Mouse (Mus musculus) lung, embryonic 16.5 days (tissue): Measurements from ENCODE around the gene Gm17018. TPM values are rescaled to one million over a fixed set of nuclear protein-coding genes. Genes with fewer than 3 reads are reported as not detected.

ENCODE experiments used
- ATAC-seq: fragments of 200-750 bp; cut with Nextera tagmentation; 2 replicates; pipeline ENCODE4 v1.8.0; 2017; ENCODE audit warnings: low read depth, mild to moderate bottlenecking, moderate library complexity
- H3K27ac ChIP-seq: fragments of 300-500 bp; sonication (generic); 2 replicates; pipeline ENCODE4 v1.5.1; 2014; ENCODE audit warnings: mild to moderate bottlenecking, control low read depth, low read length
- H3K27me3 ChIP-seq: fragments of 300-500 bp; sonication (generic); 2 replicates; pipeline ENCODE4 v1.6.1; 2014; ENCODE audit warnings: low read depth, low read length, mixed read lengths; ENCODE audit not compliant: control insufficient read depth, insufficient read depth
- H3K36me3 ChIP-seq: fragments of 300-500 bp; sonication (generic); 2 replicates; pipeline ENCODE4 v1.6.1; 2014; ENCODE audit warnings: low read length; ENCODE audit not compliant: control insufficient read depth, insufficient read depth
- H3K4me1 ChIP-seq: fragments of 300-500 bp; sonication (generic); replicated peaks from 2 replicates; pipeline ENCODE4 v1.6.1; 2014; ENCODE audit warnings: low read length, mixed read lengths; ENCODE audit not compliant: control insufficient read depth, insufficient read depth
- H3K4me2 ChIP-seq: fragments of 300-500 bp; sonication (generic); 2 replicates; pipeline ENCODE4 v1.6.1; 2014; ENCODE audit warnings: low read depth, low read length, control low read depth
- H3K4me3 ChIP-seq: fragments of 300-500 bp; sonication (generic); 2 replicates; pipeline ENCODE4 v1.5.1; 2014; ENCODE audit warnings: mild to moderate bottlenecking, low read length, control low read depth
- H3K9ac ChIP-seq: fragments of 300-500 bp; sonication (generic); 2 replicates; pipeline ENCODE4 v1.6.1; 2014; ENCODE audit warnings: low read length, control low read depth
- H3K9me3 ChIP-seq: fragments of 300-500 bp; sonication (generic); 2 replicates; pipeline ENCODE4 v1.6.1; 2016; ENCODE audit warnings: low read length; ENCODE audit not compliant: control insufficient read depth
- WGBS: fragments of 180-500 bp; shearing (Covaris S2); extraction: QIAGEN DNeasy Blood & Tissue Kit; methylation state at CpG from one replicate; pipeline ENCODE4 v1.1.7; 2014; 5-methylcytosine and 5-hydroxymethylcytosine counted together
- polyA plus RNA-seq: library from polyadenylated mRNA; unstranded; fragments of >200 nt; fragmentation: Nextera tagmentation; extraction: Ambion mirVana; gene quantifications from 2 replicates; pipeline ENCODE4 v1.2.1, GENCODE M21; 2015

Gm17018 gene
- 55.0 and 60.5 TPM in 2 replicates for polyA plus RNA-seq

- Histone ChIP-seq H3K27ac (peak within 1 kb of the TSS; percentile 60), H3K9me3 (no peaks in the 10 kb centered on the region), H3K4me1 (peaks cover 9% of the 10 kb centered on the region), H3K9ac (peak within 1 kb of the TSS; percentile 94), H3K4me3 (peak within 1 kb of the TSS; percentile 85), H3K36me3 (peaks cover 2% of the 10 kb centered on the region; the same call in 1 of the 2 replicates), H3K27me3 (no peaks in the 10 kb centered on the region), H3K4me2 (peak within 1 kb of the TSS; percentile 97)
- WGBS: under 1% methylated on average over 35 of the region's 35 CpGs
- peak; percentile 89 for ATAC-seq
These were observed at the start of gene Gm17018, which contains the start of gene Poll for GRCm38 (mm10) chr19:45560153-45560890. Gene Gm17018, plus strand, starts transcription at chr19:45560615. Gene Poll, minus strand, starts transcription at chr19:45560531.

GRCm38 (mm10) chr19:45510680-45511079 is 49.7 kb upstream of the Gm17018 start:
- Histone ChIP-seq H3K9ac (no peak overlapping the region), H3K4me3 (no peak overlapping the region), H3K4me1 (no peaks in the 10 kb centered on the region), H3K27ac (no peak overlapping the region), H3K9me3 (no peaks in the 10 kb centered on the region), H3K36me3 (no peaks in the 10 kb centered on the region), H3K4me2 (no peak overlapping the region), H3K27me3 (no peaks in the 10 kb centered on the region)
- ATAC-seq: no peak
- WGBS: 77% methylated on average over 3 of the region's 3 CpGs

GRCm38 (mm10) chr19:45511406-45511805 is 49.0 kb upstream of the Gm17018 start:
- H3K4me3 ChIP-seq: no peak overlapping the region
- H3K4me2 ChIP-seq: no peak overlapping the region
- no peak overlapping the region for H3K9ac ChIP-seq
- no peaks in the 10 kb centered on the region for H3K4me1 ChIP-seq
- no peak overlapping the region for H3K27ac ChIP-seq
- no peaks in the 10 kb centered on the region for H3K9me3 ChIP-seq
- ATAC-seq: no peak
- 81% methylated on average over 4 of the region's 4 CpGs for WGBS
- H3K36me3 ChIP-seq: no peaks in the 10 kb centered on the region
- no peaks in the 10 kb centered on the region for H3K27me3 ChIP-seq

- H3K9me3 ChIP-seq: no peaks in the 10 kb centered on the region
- 82% methylated on average over 2 of the region's 2 CpGs for WGBS
- H3K9ac ChIP-seq: no peak overlapping the region
- ATAC-seq: no peak
- H3K27me3 ChIP-seq: no peaks in the 10 kb centered on the region
- H3K36me3 ChIP-seq: no peaks in the 10 kb centered on the region
- no peak overlapping the region for H3K4me2 ChIP-seq
- no peak overlapping the region for H3K27ac ChIP-seq
- no peak overlapping the region for H3K4me3 ChIP-seq
- no peaks in the 10 kb centered on the region for H3K4me1 ChIP-seq
These were observed 45.1 kb upstream of the Gm17018 start for GRCm38 (mm10) chr19:45515341-45515740.

- no peak overlapping the region for H3K4me2 ChIP-seq
- WGBS: 91% methylated on average over 12 of the region's 12 CpGs
- ATAC-seq: no peak
- H3K27me3 ChIP-seq: no peaks in the 10 kb centered on the region
- H3K9me3 ChIP-seq: no peaks in the 10 kb centered on the region
- H3K9ac ChIP-seq: no peak overlapping the region
- no peak overlapping the region for H3K27ac ChIP-seq
- H3K4me3 ChIP-seq: no peak overlapping the region
- no peaks in the 10 kb centered on the region for H3K4me1 ChIP-seq
- no peaks in the 10 kb centered on the region for H3K36me3 ChIP-seq
These were observed 44.2 kb upstream of the Gm17018 start for GRCm38 (mm10) chr19:45516264-45516663.

GRCm38 (mm10) chr19:45527382-45527781 is 33.0 kb upstream of the Gm17018 start:
- Histone ChIP-seq H3K27ac (no peak overlapping the region), H3K27me3 (no peaks in the 10 kb centered on the region), H3K9ac (no peak overlapping the region), H3K4me1 (peaks cover 5% of the 10 kb centered on the region), H3K9me3 (no peaks in the 10 kb centered on the region), H3K4me3 (no peak overlapping the region), H3K4me2 (no peak overlapping the region), H3K36me3 (peaks cover 11% of the 10 kb centered on the region; the same call in 1 of the 2 replicates)
- ATAC-seq: no peak
- 83% methylated on average over 7 of the region's 7 CpGs for WGBS

GRCm38 (mm10) chr19:45527931-45528534 is 32.4 kb upstream of the Gm17018 start:
- ATAC-seq: no peak
- Histone ChIP-seq H3K4me1 (peaks cover 5% of the 10 kb centered on the region), H3K4me2 (no peak overlapping the region), H3K27ac (no peak overlapping the region), H3K36me3 (peaks cover 11% of the 10 kb centered on the region; the same call in 1 of the 2 replicates), H3K9ac (no peak overlapping the region), H3K27me3 (no peaks in the 10 kb centered on the region), H3K9me3 (no peaks in the 10 kb centered on the region), H3K4me3 (no peak overlapping the region)
- WGBS: 82% methylated on average over 10 of the region's 10 CpGs

GRCm38 (mm10) chr19:45529294-45529693 is 31.1 kb upstream of the Gm17018 start:
- WGBS: 69% methylated on average over 5 of the region's 5 CpGs
- no peak for ATAC-seq
- H3K27me3 ChIP-seq: no peaks in the 10 kb centered on the region
- no peaks in the 10 kb centered on the region for H3K9me3 ChIP-seq
- peaks cover 5% of the 10 kb centered on the region for H3K4me1 ChIP-seq
- H3K4me2 ChIP-seq: no peak overlapping the region
- H3K4me3 ChIP-seq: no peak overlapping the region
- H3K9ac ChIP-seq: no peak overlapping the region
- H3K36me3 ChIP-seq: peaks cover 9% of the 10 kb centered on the region; the same call in 1 of the 2 replicates
- H3K27ac ChIP-seq: peak overlapping the region; percentile 56; the same call in 1 of the 2 replicates

GRCm38 (mm10) chr19:45530200-45530995 is 30.0 kb upstream of the Gm17018 start:
- H3K9ac ChIP-seq: no peak overlapping the region
- H3K4me2 ChIP-seq: no peak overlapping the region
- peak; percentile 89 for ATAC-seq
- H3K9me3 ChIP-seq: no peaks in the 10 kb centered on the region
- 48% methylated on average over 15 of the region's 15 CpGs for whole genome bisulfite sequencing
- H3K27ac ChIP-seq: peak overlapping the region; percentile 34
- no peak overlapping the region for H3K4me3 ChIP-seq
- H3K27me3 ChIP-seq: no peaks in the 10 kb centered on the region
- H3K36me3 ChIP-seq: peaks cover 9% of the 10 kb centered on the region; the same call in 1 of the 2 replicates
- H3K4me1 ChIP-seq: peaks cover 5% of the 10 kb centered on the region
